Mouse (Mus musculus) stomach, embryonic 14.5 days (tissue): ENCODE data around the gene Vmn2r82. TPM values are rescaled to one million over a fixed set of nuclear protein-coding genes. Genes with fewer than 3 reads are reported as not detected.

Experiments
- polyA plus RNA-seq: library from polyadenylated mRNA; unstranded; fragments of >200 nt; fragmentation: Nextera tagmentation; extraction: Ambion mirVana; gene quantifications from 2 replicates; pipeline ENCODE4 v1.2.1, GENCODE M21; 2014

The Vmn2r82 gene
- polyA plus RNA-seq, 1 experiment from 2014 or later: not detected

Other genes starting within 250 kb of the Vmn2r82 start
- not detected in 2 replicates for gene Vmn2r80, start 207.8 kb upstream of the Vmn2r82 start, polyA plus RNA-seq
- not detected in 2 replicates for gene Vmn2r81, start 108.8 kb upstream of the Vmn2r82 start, polyA plus RNA-seq
- not detected in 2 replicates for gene Vmn2r83, start 112.2 kb downstream of the Vmn2r82 start, polyA plus RNA-seq
- gene Plpp2, start 177.3 kb downstream of the Vmn2r82 start, polyA plus RNA-seq: 58.5 and 61.4 TPM in 2 replicates
- 49.0 and 55.2 TPM in 2 replicates for gene Mier2, start 198.7 kb downstream of the Vmn2r82 start, polyA plus RNA-seq
- gene Theg, start 230.8 kb downstream of the Vmn2r82 start, polyA plus RNA-seq: not detected in 2 replicates